Mouse (Mus musculus) kidney, postnatal 36 days (tissue): ENCODE measurements around the gene Dnajb7.

Experiments
- DNase-seq, 2 experiments: peaks; one replicate each; pipeline ENCODE4 v3.0.0; 2021 to 2022; ENCODE audit warnings: mixed read lengths in 2 of 2

Gene Dnajb7

DNA sequence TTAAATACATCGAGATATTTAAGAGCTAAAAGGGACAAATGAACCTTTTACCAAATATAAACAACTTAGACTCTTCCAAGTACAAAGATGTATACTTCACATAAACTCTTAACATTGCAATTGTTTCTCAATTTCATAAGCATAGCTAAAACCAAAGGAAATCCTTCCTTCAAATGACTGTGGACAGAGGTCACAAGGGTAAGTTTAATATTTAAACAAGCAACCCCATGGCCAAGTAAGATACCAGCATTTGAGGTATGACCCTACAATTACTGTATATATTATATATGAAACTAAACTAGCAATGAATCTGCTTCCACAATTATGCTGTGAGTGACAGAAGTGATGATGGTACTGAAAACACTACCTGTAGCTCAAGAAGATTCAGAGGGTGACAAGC lies 43.8 kb downstream of the Dnajb7 start:
- no peak for DNase-seq

DNA sequence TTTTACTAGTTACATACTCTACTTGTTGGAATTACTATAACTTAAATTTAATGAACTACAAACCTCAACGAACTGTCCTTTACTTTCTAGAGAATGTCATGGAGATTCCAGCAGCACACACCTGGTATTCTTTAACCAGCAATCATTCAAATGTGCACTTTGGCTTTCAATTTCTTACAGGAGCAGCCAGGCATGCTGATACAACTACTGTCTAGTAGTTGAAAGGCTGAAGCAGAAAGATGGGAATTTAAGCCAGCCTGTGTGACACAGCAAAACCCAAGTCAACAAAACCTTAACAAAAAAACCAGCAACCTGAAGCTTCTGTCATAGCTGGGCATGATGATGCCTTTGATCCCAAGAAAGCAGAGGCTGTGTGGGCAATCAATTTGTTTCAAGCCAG lies 45.6 kb downstream of the Dnajb7 start:
- peak; percentile 24 to 59 for DNase-seq

DNA sequence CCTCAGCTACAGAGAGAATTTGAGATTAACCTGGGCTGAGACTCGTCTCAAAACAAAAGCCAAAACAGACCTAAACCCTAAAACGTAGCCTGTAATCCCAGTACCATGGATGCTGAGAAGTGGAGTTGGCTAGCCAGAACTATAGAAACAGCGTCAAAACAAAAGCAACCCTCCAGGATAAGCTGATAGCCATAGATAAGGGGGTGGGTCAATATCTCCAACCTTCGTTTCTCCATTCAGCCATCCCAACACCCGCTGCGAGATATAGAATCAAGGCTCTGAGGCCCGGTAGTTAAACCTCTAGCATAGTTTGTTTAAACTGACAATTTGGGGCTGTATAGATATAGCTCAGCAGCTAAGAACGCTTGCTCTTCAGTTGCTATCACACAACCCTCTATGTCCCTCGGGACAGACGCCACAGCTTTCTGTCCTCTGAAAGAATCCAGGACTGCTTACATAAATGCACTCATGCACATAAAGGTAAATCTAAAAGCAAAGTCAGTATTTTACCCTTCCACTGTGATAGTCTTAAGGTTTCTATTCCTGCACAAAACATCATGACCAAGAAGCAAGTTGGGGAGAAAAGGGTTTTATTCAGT lies 46.6 kb downstream of the Dnajb7 start:
- DNase-seq, result no peak

DNA sequence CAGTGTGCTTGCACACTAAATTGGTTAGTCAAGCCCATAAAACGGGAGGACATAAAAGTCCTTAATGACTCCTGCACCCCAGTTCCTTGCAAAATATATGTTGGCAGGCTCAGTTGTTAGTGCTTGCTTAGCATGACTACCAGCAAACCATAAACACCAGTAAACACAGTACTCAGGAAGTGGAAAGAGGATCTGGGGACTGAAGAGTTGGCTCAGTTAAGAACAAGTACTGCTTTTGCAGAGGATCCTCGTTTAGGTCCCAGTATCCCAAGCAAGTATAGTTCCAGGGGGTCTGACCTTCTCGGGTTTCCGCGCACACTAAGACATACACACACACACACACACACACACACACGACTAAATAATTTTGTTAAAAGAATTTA lies 47.1 kb downstream of the Dnajb7 start:
- no peak for DNase-seq

DNA sequence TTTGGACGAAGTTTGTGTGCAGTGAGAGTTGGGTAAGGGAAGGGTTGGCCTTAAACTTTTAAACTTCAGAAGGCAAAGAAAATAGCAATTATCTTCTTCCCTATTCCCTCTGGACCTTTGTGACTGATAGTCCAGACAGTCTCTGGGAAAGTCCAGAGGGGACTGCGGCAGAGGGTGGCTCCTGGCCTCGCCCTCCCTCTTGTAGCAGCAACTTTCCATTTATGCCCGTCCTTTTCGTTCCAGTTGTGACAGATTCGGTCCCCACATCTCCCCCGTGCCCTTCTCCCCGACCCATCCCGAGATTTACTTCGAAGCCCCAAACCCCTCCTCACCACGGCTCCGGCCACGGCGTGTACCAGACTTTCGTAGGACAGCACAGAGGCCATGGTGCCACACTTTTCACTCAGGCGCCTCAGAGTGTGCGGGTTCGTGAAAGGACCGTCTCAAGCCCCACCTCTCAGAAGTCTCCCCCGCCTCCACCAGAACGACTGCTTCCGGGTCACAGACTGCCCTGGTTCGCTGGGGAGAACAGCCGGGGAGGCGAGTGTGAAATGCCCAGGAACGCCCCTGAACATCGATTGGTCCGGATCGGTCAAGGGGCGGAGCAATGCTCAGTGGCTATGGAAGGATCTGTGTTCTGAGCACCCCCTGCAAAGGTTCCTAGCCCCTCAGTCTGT lies 47.6 kb downstream of the Dnajb7 start, which contains the start of gene Slc25a17:
TSS of gene Slc25a17 (minus strand) at position 468 of the 677 bp plus-strand sequence.
- peak; percentile 97 for DNase-seq

DNA sequence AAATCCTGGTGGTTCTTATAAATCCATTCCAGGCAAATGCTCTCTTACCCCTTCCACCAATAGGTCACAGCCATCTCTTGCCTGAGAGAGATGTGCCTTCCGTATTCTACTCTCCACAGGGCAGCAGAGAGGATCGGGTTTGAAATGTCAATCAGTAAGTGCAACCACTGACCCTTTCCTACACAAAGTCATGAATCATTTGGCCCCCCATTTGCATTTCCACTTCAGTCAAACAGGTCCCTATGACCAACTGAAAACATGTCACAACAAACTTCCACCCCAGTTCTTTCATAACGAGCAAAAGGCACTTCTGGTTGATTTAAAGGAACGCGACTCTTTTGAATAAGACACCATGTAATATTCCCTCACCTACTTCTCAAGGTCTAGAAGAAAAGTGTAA lies 48.7 kb downstream of the Dnajb7 start:
- no peak for DNase-seq

DNA sequence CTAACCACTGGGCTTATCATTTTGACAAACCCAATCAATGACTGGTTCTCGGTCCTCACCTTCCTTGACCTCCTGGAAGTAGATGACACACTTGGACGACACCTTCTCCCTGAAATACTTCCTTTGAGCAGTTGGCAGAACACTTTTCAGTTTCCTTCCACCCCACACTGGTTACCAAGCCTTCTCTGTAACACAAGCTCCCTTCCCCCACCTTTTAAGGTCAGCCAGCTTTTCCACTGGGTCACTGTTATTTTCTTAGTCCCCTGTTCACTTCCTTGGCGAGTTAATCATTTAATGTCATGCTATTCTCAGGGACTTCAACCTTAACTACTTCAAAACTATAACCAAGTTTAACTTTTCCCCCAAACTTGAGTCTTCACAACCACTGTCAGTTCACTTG lies 49.2 kb downstream of the Dnajb7 start:
- DNase-seq, result peak; percentile 65 to 80

DNA sequence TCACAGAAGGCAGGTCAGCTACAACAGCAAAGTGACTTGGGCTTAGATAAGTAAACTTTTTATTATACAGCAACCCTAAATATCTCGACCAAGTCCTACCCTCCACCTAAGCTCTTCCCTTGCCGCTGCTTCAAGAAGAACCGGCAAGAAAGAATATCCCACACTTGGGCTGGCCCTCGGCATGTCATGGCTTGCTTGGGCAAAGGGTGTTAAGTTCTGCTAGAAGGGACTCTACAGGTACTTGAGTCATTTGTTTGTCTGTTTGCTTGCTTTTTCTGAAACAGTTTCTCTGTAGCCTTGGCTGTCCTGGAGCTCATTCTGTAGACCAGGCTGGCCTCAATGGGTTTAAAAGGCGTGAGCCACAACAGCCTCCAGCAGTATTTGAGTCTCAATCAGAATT lies 51.2 kb downstream of the Dnajb7 start:
- no peak for DNase-seq
